Mouse (Mus musculus): ENCODE results near the gene Nat8f5.
"Not testable (repeated sequence)": the region's sequence is repeated elsewhere in the genome, so short reads cannot be mapped to it uniquely, and the experiment has no call there.

Gene Nat8f5

DNA sequence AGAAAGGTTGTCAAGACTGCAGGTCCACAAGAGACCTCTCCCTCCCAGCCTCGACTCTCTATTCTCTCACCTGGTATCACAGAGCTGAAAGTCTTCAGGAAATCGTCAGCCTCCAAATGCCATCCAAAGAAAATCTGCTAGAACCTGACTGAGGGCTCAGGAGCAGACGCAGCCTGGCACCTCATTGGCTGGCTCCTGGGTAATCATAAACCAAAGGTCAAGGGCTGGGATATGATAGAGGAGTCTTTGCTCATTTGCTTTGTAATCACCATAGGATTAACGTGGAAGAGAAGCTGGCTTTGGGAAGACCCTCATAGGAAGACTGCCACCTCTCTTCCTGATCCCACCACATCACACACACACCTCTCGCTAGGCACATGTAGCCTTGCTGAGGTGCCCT lies at the start of gene Nat8f5, which contains the start of gene Nat8f6:
Gene Nat8f5, minus strand, starts transcription at position 136 of the 400 bp plus-strand sequence.
Gene Nat8f6, minus strand, starts transcription at position 118 of the 400 bp plus-strand sequence.
- DNase-seq (ENCODE audit: low spot score in 2 of 2): no peak

DNA sequence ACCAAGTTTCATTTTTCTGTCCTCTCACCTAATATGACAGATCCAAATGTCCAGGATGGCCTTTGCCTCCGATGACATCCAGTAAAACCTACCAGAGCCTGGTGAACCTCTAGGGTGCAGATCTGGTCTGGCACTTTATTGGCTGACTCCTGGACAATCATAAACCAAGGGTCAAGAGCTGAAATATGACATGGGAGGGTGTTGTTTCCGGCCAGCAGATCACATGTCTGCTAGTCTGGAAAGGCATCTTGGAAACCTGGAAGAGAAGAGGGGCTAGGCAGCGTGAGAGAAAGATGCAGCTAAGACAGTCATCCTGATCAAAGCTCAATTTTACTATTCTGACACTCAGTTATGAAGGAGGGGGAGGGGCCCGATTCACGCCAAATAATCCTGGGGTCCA lies 48.2 kb upstream of the Nat8f5 start, which contains the start of gene Nat8f2:
Gene Nat8f2, minus strand, starts transcription at position 153 of the 400 bp plus-strand sequence.
- not testable (repeated sequence) for DNase-seq (ENCODE audit: low spot score in 2 of 2)

DNA sequence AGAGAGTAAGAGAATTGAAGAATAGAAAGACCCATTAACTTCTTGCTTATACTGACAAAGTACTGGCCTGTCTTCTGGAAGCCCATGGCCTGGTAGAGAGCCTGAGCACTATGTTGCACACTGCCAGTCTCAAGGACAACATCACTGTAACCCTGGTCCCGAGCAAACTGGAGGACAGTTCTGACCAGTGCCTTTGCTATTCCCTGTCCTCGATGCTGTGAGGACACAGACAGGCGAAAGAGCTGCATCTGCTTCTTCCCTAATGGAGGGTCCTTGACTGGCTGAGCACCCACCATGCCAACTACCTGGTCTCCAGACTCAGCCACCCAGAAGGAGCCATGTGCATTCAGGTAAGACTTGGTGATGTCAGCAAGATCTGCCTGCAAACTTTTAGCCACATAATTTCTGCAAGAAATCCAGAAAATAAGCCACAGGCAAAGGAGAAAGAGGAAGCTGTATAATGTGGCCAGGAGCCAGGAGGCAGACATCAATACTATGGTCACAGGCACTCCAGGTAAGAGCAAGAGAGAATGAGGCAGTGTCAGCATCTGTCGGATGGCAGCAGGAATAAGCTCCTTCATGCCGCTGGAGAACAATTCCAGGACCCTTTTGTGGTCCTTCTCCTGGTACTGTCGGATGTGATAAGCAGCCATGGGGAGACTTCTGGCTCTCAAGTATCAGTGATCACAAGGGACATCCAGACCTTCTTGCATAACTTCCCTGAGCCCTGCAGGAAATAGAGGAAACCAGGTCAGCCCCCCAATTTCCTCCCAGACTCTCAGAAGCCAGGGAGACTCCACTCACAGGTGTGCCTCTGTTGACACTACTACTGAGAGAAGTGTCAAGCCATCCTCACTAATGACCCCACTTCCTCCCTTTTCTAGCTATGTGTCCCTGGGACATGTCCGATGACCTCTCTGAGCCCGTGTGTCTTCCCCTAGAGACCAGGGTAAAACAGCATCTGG lies 47.2 kb upstream of the Nat8f5 start:
- no peak for DNase-seq (ENCODE audit: low spot score in 2 of 2)

DNA sequence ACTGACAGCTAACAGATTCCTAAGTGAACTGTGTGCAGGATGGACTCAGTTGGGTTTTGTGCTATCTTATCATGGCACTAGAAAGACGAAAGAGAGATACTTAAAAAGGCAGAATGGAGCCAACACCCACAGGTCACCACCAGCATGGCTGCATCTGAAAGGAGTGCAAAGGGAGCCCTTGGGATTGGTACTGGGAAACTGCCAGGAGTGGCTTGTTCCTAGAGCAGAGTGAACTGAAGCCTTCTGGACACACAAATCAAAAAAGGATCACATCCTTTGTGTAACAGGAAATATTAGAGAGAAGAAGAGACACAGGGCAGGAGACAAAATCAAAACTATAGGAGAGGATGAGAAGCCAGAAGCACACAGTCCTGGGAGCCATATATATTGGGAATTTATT lies 46.2 kb upstream of the Nat8f5 start:
- DNase-seq (ENCODE audit: low spot score in 2 of 2): not testable (repeated sequence)

DNA sequence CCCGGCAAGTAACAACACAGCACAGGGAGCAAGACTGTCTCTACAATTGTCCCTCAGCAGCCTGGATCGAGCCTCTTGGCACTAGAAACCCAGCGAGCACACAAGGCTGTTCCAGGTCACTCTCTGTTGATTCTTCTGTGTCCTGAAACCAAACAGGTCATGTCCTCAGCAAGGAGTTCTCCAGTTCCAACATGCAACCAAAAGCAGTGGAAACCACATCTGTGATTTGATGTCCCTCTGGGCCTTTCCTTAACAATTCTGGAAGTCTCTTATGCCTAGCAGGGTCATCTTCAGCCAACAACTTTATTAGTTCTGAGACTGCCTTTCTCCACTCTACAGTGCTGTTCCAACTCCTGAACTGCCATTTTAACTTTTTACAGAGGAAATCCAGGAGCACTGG lies 45.4 kb upstream of the Nat8f5 start:
- not testable (repeated sequence) for DNase-seq (ENCODE audit: low spot score in 2 of 2)

DNA sequence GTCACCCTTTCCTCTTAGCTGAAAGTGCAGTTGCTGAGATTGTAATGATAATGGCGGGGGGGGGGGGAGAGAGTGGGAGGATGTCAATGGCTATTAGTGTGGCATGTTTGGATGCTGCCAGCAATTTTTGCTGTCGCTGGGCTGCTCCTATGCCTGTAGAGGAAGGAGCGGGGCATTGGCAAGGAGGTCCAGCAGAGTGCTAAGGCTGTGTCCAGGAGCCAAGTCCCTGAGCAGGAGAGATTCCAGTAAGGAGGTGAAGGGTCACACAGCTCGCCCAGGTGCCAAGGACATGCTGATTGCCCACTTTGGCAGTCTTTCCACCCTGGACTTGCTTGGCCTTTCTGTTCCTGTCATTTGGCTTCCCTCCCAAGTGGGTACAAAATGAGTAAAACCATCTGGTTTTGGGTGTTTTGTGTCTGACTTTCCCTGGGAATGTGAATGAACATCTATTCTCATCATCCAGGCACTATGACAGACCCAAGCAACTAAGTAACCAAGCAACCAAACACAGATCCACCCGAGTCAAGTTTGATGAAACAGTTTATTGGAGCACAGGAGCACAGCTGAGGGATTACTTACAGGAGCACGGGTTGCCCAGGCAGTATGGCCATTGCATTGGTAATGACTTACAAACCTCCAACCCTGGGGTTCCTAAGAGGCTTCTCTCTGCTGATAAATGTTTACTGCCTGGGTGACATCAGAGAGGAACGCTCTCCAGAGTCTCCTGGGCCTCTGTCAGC lies 44.3 kb upstream of the Nat8f5 start:
- DNase-seq (ENCODE audit: low spot score in 2 of 2): not testable (repeated sequence)

DNA sequence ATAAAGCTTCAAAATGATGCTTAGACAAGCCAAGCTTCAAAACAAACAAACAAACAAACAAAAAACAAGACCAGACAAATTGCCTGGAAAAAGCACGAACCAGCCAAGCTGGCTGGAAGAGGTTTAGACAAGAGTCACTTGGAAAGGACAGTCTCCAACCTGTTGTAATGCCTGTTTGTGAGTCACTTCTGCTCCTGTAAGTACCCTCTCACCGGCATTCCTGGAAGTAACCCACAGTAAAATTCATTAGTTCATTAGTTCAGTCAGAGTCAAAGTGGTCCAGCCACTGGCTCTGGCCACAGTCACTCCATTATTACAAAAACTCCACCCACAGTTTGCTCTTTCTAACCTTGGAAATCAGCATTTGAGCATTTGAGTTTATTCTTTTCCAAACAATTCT lies 43.1 kb upstream of the Nat8f5 start:
- no peak for DNase-seq (ENCODE audit: low spot score in 2 of 2)

DNA sequence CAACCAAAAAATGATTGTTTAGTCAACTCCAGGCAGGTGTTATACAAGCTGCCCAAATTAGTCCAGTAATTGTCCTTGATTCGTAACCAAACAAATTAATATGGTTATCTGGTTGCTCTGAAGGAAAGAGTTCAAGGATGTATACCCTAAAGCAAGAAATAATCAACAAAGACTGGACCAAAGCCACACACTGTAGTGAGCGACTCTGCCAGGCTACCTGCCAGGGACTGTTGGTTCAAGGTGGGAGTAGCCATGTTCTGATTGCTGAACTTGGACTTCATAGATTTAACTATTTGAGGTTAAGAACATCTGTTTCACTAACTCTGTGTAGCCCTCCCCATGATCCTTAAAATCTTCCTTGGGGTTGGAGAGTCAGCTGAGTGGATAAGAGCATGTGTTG lies 42.4 kb upstream of the Nat8f5 start:
- DNase-seq (ENCODE audit: low spot score in 2 of 2): no peak

DNA sequence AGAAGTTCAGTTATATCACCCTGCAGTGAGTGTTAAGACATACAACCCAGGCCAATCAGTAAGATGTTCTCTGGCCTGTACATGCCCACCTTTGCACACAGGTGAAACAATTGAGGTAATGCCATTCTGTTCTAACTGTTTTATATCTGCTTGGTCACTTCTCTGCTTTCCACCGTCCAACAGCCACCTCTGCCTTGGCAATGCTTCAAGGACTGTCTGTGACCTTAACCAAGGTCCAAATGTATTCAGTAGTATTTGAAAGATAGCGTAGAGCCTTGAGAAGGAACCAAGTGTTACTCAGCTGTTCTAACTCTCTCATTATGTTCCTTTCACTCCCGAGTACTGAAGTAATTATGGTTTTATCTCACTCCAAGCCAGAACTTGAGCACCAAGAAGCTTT lies 41.8 kb upstream of the Nat8f5 start:
- DNase-seq (ENCODE audit: low spot score in 2 of 2): no peak

DNA sequence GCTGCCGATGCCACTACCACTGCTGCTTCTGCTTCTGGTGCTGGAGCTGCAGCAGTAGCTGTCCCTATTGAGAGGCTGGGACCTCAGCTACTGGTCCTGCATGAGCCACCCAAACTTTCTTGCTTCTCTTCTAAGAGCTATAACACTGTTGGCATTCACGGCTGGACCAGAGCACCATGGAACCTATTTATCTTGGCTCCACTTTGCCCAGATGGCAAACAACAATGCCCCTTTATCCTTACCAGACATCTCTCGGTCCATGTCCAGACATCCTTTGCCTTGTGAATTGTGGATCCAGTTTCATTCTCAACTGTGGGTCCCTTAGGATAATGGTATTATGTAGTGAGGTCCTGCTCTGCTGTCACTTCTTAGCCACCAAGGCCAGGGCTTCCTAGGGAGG lies 40.5 kb upstream of the Nat8f5 start:
- no peak for DNase-seq (ENCODE audit: low spot score in 2 of 2)

DNA sequence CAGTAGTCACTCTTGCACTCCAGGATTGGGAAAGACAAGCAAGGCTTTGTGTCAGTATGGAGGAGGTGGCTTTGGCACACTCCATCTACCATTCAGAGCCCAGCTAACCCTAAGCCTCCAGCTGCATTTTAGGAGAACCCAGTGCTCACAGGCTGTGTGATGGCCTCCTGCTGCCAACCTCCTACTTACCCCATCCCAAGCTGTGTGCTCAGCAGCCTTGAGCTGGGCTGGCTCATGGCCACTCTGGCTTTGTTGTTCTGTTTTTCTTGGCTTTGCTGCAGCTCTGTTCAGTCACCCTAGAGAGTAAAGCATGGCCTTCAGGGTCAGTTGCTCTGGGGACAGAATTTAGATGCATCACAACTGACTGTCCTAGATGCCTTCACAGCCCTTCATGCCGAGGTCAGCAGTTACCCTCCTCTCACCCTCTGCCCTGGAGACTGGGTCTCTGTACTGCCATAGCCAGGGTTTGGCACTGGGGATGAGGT lies 35.5 kb upstream of the Nat8f5 start:
- DNase-seq (ENCODE audit: low spot score in 2 of 2): no peak

DNA sequence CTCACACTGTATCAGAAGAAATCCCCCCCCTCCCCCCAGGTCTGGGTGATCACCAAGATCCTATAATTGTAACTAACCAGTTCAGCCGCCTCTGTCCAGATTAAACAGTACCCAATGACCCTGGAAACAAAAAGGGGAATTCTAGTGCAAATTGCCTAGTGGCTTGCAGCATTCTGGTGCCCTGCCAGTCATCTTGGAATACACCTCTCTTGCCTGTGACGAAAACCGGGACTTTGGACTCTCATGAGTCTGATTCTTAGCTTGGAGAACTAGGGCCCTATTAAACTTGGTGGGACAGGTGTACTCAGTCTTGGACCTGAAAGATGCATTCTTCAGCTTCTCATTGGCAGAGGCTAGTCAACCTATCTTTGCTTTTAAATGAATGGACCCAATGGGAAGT lies 32.7 kb upstream of the Nat8f5 start:
- no peak for DNase-seq (ENCODE audit: low spot score in 2 of 2)

DNA sequence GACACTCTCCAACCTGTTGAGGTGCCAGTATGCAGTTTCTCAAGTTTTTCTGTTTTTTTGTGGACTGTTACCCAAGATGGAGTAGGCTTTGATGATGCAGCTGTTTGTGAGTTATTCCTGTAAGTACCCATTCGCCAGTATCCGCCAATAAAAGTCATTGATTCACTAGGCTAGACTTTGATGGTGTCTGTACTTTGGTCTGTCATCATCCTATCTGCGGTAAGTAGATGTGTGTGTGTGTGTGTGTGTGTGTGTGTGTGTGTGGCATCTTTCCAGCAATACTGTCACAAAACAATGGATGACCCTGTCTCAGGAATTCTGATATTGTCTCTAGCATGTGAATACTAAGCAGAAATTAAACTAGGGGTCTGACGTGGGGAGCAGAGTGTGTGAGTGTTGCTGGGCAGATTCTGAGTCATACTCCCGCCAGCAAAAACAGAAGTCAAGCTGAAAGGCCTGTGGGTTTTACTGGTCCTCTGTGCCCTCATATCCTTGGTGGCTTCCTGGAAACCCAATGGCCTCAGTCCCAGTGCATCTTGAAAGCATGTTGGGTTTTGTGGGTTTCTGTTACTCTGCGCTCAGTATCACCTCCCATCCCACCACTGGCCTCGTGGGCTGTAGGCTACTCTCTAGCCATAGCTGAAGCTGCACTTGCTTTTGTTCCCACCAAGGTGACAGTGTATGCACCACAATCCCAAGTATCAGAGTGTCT lies 30.4 kb upstream of the Nat8f5 start:
- no peak for DNase-seq (ENCODE audit: low spot score in 2 of 2)

DNA sequence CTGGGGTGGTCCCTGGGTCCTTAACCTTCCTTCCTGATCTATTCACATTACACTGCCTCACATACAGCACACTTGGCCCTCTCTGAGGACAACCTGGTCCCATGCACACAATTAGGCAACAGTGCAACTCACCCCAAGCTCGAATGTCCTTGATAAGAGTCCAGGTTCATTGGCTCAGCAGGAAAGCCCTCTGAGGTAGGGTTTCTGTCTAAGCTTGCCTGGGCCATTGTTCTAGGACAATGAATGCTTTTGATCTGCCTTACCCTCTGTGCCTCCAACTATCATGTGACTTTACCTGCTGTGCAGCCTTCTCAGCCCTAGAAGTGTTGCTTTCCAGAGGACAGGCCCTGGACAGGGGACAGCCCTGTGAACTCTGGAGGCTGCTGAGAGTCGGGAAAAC lies 28.5 kb upstream of the Nat8f5 start:
- DNase-seq (ENCODE audit: low spot score in 2 of 2): no peak

DNA sequence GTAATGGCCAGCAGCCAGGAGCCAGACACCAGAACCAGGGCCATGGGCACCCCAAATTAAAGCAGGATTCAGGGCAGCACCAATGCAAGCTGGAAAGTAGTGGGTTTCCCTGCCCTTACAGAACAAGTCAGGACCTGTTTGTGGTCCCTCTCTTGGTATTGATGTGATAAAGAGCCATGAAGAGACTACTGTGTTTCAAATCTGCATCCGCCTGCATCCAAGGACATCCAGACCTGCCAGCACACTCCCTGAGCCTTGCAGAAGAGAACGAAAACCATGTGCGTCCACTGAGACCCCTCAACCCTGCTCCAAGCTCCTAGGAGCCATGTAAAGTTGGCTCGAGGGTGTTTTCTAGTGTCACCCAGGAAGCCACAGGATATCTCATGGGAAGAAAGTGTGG lies 27.4 kb upstream of the Nat8f5 start:
- no peak for DNase-seq (ENCODE audit: low spot score in 2 of 2)

DNA sequence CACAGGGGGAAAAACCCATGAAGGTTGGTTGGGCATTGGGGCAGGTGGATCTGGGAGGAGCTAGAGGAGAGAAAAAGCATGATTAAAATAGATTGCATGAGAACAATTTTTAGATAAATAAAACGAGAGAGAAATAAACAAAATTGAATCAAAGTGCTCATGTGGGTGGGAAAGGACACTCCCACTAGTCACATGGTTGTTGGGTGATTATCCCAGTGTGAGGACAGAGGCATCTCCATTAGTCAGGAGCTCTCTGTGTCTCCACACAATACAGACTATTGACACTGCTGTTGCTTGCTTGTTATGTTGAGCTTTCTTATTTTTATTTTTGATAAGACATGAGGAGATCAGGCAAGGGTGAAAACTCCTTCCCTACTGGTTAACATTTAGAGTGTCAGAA lies 26.1 kb upstream of the Nat8f5 start:
- DNase-seq (ENCODE audit: low spot score in 2 of 2): no peak

DNA sequence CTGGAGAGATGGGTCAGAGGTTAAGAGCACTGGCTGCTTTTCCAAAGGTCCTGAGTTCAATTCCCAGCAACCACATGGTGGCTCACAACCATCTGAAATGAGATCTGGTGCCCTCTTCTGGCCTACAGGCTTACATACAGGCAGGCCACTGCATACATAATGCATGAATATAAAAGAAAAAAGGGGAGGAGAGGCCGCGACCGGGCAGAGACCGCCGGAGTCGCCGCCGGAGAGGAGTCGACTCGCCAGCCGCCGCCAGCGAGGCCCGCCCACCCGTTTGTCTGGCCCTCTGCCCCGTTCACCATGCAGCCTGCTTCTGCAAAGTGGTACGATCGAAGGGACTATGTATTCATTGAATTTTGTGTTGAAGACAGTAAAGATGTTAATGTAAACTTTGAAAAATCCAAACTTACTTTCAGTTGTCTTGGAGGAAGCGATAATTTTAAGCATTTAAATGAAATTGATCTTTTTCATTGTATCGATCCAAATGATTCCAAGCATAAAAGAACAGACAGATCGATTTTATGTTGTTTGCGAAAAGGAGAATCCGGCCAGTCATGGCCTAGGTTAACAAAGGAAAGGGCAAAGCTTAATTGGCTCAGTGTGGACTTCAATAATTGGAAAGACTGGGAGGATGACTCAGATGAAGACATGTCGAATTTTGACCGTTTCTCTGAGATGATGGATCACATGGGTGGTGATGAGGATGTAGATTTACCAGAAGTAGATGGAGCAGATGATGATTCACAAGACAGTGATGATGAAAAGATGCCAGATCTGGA lies 23.1 kb upstream of the Nat8f5 start:
- DNase-seq (ENCODE audit: low spot score in 2 of 2): not testable (repeated sequence)

DNA sequence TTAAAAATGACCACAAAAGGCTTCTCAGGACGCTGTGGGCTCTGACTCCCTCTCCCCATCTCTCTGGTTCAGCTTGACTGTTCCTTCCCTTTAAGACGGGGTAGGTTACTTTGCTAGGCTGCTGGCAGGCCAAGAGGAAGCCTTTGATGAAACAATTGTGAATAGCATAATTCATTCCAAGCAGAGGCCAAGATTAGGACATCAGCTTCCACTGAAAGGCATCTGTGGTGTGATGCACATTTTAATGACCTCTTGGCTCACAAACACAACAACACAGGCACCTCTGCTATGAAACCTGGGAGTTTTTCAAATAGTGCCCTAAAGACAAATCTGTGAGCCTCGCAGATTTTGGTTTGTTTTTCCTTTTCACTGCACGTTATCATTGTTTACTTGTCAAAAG lies 19.2 kb upstream of the Nat8f5 start:
- DNase-seq (ENCODE audit: low spot score in 2 of 2): no peak

DNA sequence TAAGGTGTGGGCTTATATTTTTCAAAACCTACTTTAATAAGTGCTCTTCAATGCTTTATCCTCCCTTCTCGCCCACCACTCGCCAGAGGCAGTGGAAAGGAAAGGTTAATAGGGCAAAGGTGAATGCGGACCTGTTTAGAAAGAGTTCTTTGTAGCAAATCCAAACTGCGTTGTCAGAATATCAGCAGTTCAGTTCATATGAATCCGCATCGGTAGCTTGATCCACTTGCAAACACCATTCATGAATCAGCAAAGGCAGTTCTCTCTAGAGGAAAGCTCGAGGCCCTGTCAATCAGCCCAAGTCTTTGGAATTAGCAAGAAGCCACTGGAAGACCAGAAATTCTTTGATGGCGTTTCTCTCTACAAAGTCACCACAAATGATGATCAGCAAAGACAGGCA lies 17.9 kb upstream of the Nat8f5 start:
- no peak for DNase-seq (ENCODE audit: low spot score in 2 of 2)

DNA sequence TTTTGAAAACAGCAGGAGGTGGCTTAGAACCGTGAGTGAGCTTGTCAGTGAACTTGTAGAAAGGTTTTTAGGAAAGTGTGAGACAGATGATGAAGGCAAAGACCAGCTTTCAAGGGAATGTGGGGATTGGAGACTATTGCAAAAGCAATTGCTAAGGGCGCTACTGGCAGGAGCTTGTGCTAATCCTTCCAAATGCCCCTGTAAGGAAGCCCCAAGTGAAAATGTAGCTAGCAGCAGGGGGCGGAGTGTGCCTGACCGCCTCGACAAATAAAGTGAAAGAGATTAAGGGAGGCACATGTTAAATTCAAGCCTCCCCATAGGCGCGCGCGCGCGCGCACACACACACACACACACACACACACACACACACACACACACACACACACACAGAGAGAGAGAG lies 16.5 kb upstream of the Nat8f5 start:
- DNase-seq (ENCODE audit: low spot score in 2 of 2): not testable (repeated sequence)

DNA sequence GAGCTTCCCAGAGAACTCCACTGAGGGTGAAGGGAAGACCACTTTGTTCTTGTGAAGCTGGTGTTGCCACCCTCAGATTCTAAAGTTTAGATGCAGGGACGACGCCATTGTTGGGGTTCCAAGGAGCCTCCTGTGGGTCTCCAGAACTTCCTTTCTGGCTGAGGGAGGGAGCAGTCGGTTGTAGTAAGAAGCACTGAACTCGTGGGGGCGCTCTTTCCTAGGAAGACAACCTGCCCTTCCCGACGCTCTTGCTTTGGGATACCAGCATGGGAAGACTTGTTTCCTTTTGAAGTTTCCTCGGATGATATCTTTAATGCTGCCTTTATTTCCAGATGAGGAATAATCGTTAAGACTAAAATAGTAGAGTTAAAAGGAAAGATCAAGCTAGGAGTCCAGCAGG lies 16.1 kb upstream of the Nat8f5 start:
- not testable (repeated sequence) for DNase-seq (ENCODE audit: low spot score in 2 of 2)

Data from spleen, postnatal 4 days (tissue).